30 mouse cellular contexts compared by ENCODE assay signal in genomic region chr6:85489717-85490116, GRCm38 (mm10). TPM values are rescaled to one million over a fixed set of nuclear protein-coding genes. Genes with fewer than 3 reads are reported as not detected.
DNase-seq lines count a peak whose midpoint lies in the region; ATAC-seq lines count a peak whose summit lies in the region.
"Had no signal": no experiment of that assay in that cellular context is flagged by ENCODE, and none has a peak within 500 bp of the region (broad histone marks: within the 10 kb centered on the region; RNA-seq: fewer than 3 reads in every experiment).

No protein-coding gene starts in this region.

- H3K4me2 ChIP-seq in hindbrain, embryonic 16.5 days (ENCODE audit: low read length), result no peak overlapping the region
- H3K4me2 ChIP-seq in stomach, embryonic 15.5 days, result peak overlapping the region; percentile 27; the same call in 1 of the 2 replicates
- no peak overlapping the region for H3K4me2 ChIP-seq in midbrain, embryonic 13.5 days (replicated peaks)
- no peak overlapping the region for H3K4me2 ChIP-seq in midbrain, embryonic 16.5 days (ENCODE audit: low read length)
- H3K4me2 ChIP-seq: heart, embryonic 12.5 days; heart, embryonic 15.5 days; hindbrain, embryonic 14.5 days had no signal

- no peaks in the 10 kb centered on the region for H3K9me3 ChIP-seq in hindbrain, embryonic 10.5 days
- H3K9me3 ChIP-seq in hindbrain, embryonic 16.5 days (ENCODE audit: control insufficient read depth, low read length), result no peaks in the 10 kb centered on the region
- no peaks in the 10 kb centered on the region for H3K9me3 ChIP-seq in ES-E14 (ENCODE audit: control insufficient read depth, insufficient read depth, low read depth, low read length)
- H3K9me3 ChIP-seq in stomach, embryonic 15.5 days, result no peaks in the 10 kb centered on the region
- H3K9me3 ChIP-seq in midbrain, embryonic 13.5 days, result no peaks in the 10 kb centered on the region
- H3K9me3 ChIP-seq in midbrain, embryonic 16.5 days (replicated peaks; ENCODE audit: control insufficient read depth, low read length, poor library complexity, severe bottlenecking), result no peaks in the 10 kb centered on the region
- H3K9me3 ChIP-seq: forebrain, embryonic 10.5 days; heart, embryonic 12.5 days; heart, embryonic 15.5 days had no signal

- 79% methylated on average over 3 of the region's 3 CpGs for WGBS in hindbrain, embryonic 10.5 days
- 86% methylated on average over 3 of the region's 3 CpGs for WGBS in hindbrain, embryonic 16.5 days
- WGBS in stomach, embryonic 15.5 days, result 62% methylated on average over 3 of the region's 3 CpGs
- 83% methylated on average over 3 of the region's 3 CpGs for WGBS in midbrain, embryonic 13.5 days
- 87% methylated on average over 3 of the region's 3 CpGs for WGBS in midbrain, embryonic 16.5 days

- H3K27me3 ChIP-seq in hindbrain, embryonic 10.5 days (ENCODE audit: insufficient read depth, poor library complexity, severe bottlenecking), result peaks cover 31% of the 10 kb centered on the region
- H3K27me3 ChIP-seq in hindbrain, embryonic 16.5 days (replicated peaks; ENCODE audit: control insufficient read depth, insufficient read depth, low read length), result peaks cover 21% of the 10 kb centered on the region
- peaks cover 14% of the 10 kb centered on the region for H3K27me3 ChIP-seq in stomach, embryonic 15.5 days (replicated peaks)
- peaks cover 26% of the 10 kb centered on the region for H3K27me3 ChIP-seq in midbrain, embryonic 13.5 days
- peaks cover 6% of the 10 kb centered on the region for H3K27me3 ChIP-seq in midbrain, embryonic 16.5 days (ENCODE audit: control insufficient read depth, insufficient read depth, low read depth, low read length)

- ATAC-seq in hindbrain, embryonic 16.5 days, result no peak
- peak; percentile 70 for ATAC-seq in stomach, embryonic 15.5 days (ENCODE audit: insufficient read depth, low FRiP score, low read depth)
- ATAC-seq in midbrain, embryonic 13.5 days, result no peak
- no peak for ATAC-seq in midbrain, embryonic 16.5 days
- ATAC-seq: forebrain, embryonic 14.5 days; Patski had no signal

- no peaks in the 10 kb centered on the region for H3K36me3 ChIP-seq in hindbrain, embryonic 10.5 days
- no peaks in the 10 kb centered on the region for H3K36me3 ChIP-seq in hindbrain, embryonic 16.5 days (ENCODE audit: control insufficient read depth, insufficient read depth, low read length)
- no peaks in the 10 kb centered on the region for H3K36me3 ChIP-seq in ES-E14 (ENCODE audit: control insufficient read depth, insufficient read depth, low read length, poor library complexity, severe bottlenecking)
- no peaks in the 10 kb centered on the region for H3K36me3 ChIP-seq in stomach, embryonic 15.5 days
- no peaks in the 10 kb centered on the region for H3K36me3 ChIP-seq in midbrain, embryonic 13.5 days
- no peaks in the 10 kb centered on the region for H3K36me3 ChIP-seq in midbrain, embryonic 16.5 days (ENCODE audit: control insufficient read depth, insufficient read depth, low read length)
- H3K36me3 ChIP-seq: forebrain, embryonic 10.5 days; heart, embryonic 12.5 days; heart, embryonic 15.5 days had no signal

- peak overlapping the region; percentile 14; the same call in 1 of the 2 replicates for H3K27ac ChIP-seq in hindbrain, embryonic 10.5 days
- no peak overlapping the region for H3K27ac ChIP-seq in hindbrain, embryonic 16.5 days (ENCODE audit: low read depth, low read length)
- no peak overlapping the region for H3K27ac ChIP-seq in ES-E14 (ENCODE audit: insufficient read depth, low read depth, low read length, poor library complexity, severe bottlenecking)
- 0 out of 2 replicates have a peak overlapping the region, but pooled peaks have one; percentile 19 for H3K27ac ChIP-seq in stomach, embryonic 15.5 days
- no peak overlapping the region for H3K27ac ChIP-seq in midbrain, embryonic 13.5 days
- no peak overlapping the region for H3K27ac ChIP-seq in midbrain, embryonic 16.5 days (ENCODE audit: low read length)
- H3K27ac ChIP-seq: heart, embryonic 15.5 days; hindbrain, embryonic 14.5 days had no signal

- no peak overlapping the region for H3K4me3 ChIP-seq in hindbrain, embryonic 10.5 days
- H3K4me3 ChIP-seq in hindbrain, embryonic 16.5 days (ENCODE audit: low read length), result no peak overlapping the region
- H3K4me3 ChIP-seq in ES-E14 (ENCODE audit: insufficient read depth in 1 of 2, low read depth in 1 of 2, low read length in 2 of 2, poor library complexity in 1 of 2, severe bottlenecking in 1 of 2), result peak overlapping the region; percentile 16 to 36; a peak in 3 of 4 replicates
- H3K4me3 ChIP-seq in stomach, embryonic 15.5 days (replicated peaks), result no peak overlapping the region
- H3K4me3 ChIP-seq in midbrain, embryonic 13.5 days (replicated peaks), result no peak overlapping the region
- H3K4me3 ChIP-seq in midbrain, embryonic 16.5 days (ENCODE audit: low read depth, low read length), result no peak overlapping the region
- H3K4me3 ChIP-seq: forebrain, embryonic 10.5 days; heart, embryonic 12.5 days; heart, embryonic 15.5 days had no signal

- DNase-seq in hindbrain, embryonic 10.5 days (ENCODE audit: low spot score), result no peak
- DNase-seq in ES-E14 (ENCODE audit: low read depth, low spot score), result no peak
- no peak for DNase-seq in layer of hippocampus, adult 11-12 months (ENCODE audit: low spot score)
- DNase-seq: adrenal gland, postnatal 10 days; adrenal gland, postnatal 36 days; B cell, adult 2 months; cerebellum, adult 18-20 months; cerebellum, adult 9-10 months; cerebellum, postnatal 14 days; gastrocnemius, postnatal 25 days; heart, adult 18-20 months; heart, postnatal 10 days; heart, postnatal 36 days had no signal

- in situ Hi-C loops in ES-E14 (cut with MboI; ENCODE audit: low sequenced_read_pairs in 2 of 2, unreplicated experiment in 2 of 2), result no loop called here

- H3K4me1 ChIP-seq in hindbrain, embryonic 10.5 days (replicated peaks), result peaks cover 26% of the 10 kb centered on the region
- peaks cover 1% of the 10 kb centered on the region for H3K4me1 ChIP-seq in hindbrain, embryonic 16.5 days (ENCODE audit: control insufficient read depth, insufficient read depth, low read depth, low read length)
- peaks cover 0 to 9% of the 10 kb centered on the region in 2 experiments; a peak in 2 of 4 replicates for H3K4me1 ChIP-seq in ES-E14 (ENCODE audit: control insufficient read depth in 2 of 2, insufficient read depth in 2 of 2, low read length in 2 of 2, poor library complexity in 1 of 2)
- H3K4me1 ChIP-seq in stomach, embryonic 15.5 days, result 0 out of 2 replicates have a peak, but pooled peaks cover 1% of the 10 kb centered on the region
- H3K4me1 ChIP-seq in midbrain, embryonic 13.5 days (replicated peaks), result peaks cover 19% of the 10 kb centered on the region
- H3K4me1 ChIP-seq in midbrain, embryonic 16.5 days (ENCODE audit: control insufficient read depth, insufficient read depth, low read length), result 0 out of 2 replicates have a peak, but pooled peaks cover 1% of the 10 kb centered on the region
- H3K4me1 ChIP-seq: heart, embryonic 12.5 days; heart, embryonic 15.5 days had no signal

- no peak overlapping the region for H3K9ac ChIP-seq in hindbrain, embryonic 16.5 days (ENCODE audit: low read depth, low read length)
- peak overlapping the region; percentile 36; the same call in 1 of the 2 replicates for H3K9ac ChIP-seq in ES-E14 (ENCODE audit: insufficient read depth, low read depth, low read length, poor library complexity, severe bottlenecking)
- H3K9ac ChIP-seq in stomach, embryonic 15.5 days, result no peak overlapping the region
- H3K9ac ChIP-seq in midbrain, embryonic 13.5 days (replicated peaks), result no peak overlapping the region
- H3K9ac ChIP-seq in midbrain, embryonic 16.5 days (ENCODE audit: low read depth, low read length), result no peak overlapping the region
- H3K9ac ChIP-seq: heart, embryonic 12.5 days; heart, embryonic 15.5 days; hindbrain, embryonic 14.5 days had no signal

RNA-seq across cellular contexts. Expression of gene Fbxo41, which starts 13.1 kb away (rescaled TPM):
- polyA plus RNA-seq in hindbrain, embryonic 10.5 days (2016; fragmentation: Nextera tagmentation; extraction: Ambion mirVana), result 0.60 and 0.97 TPM in 2 replicates
- polyA plus RNA-seq in hindbrain, embryonic 16.5 days (2015; fragmentation: Nextera tagmentation; extraction: Ambion mirVana), result 9.8 and 10.3 TPM in 2 replicates
- 0.54 and 0.85 TPM in 2 replicates for total RNA-seq in ES-E14 (2012; rRNA removed)
- 0.21 and 0.31 TPM in 2 replicates for polyA plus RNA-seq in stomach, embryonic 15.5 days (2015; fragmentation: Nextera tagmentation; extraction: Ambion mirVana)
- polyA plus RNA-seq in midbrain, embryonic 13.5 days (2015; fragmentation: Nextera tagmentation; extraction: Ambion mirVana), result 4.7 and 5.0 TPM in 2 replicates
- 11.4 and 11.7 TPM in 2 replicates for polyA plus RNA-seq in midbrain, embryonic 16.5 days (2015; fragmentation: Nextera tagmentation; extraction: Ambion mirVana)
- total RNA-seq: gastrocnemius, adult 8-10 months; gastrocnemius, postnatal 25 days; heart, adult 18-20 months; heart, postnatal 10 days; heart, postnatal 36 days had no signal

RNA-seq across cellular contexts. Expression of gene Egr4, which starts 23.7 kb away (rescaled TPM):
- not detected in 2 replicates for polyA plus RNA-seq in hindbrain, embryonic 10.5 days (2016; fragmentation: Nextera tagmentation; extraction: Ambion mirVana)
- polyA plus RNA-seq in hindbrain, embryonic 16.5 days (2015; fragmentation: Nextera tagmentation; extraction: Ambion mirVana), result not detected in 2 replicates
- 0.21 and 0.31 TPM in 2 replicates for total RNA-seq in ES-E14 (2012; rRNA removed)
- polyA plus RNA-seq in stomach, embryonic 15.5 days (2015; fragmentation: Nextera tagmentation; extraction: Ambion mirVana), result not detected in 2 replicates
- not detected in 2 replicates for polyA plus RNA-seq in midbrain, embryonic 13.5 days (2015; fragmentation: Nextera tagmentation; extraction: Ambion mirVana)
- polyA plus RNA-seq in midbrain, embryonic 16.5 days (2015; fragmentation: Nextera tagmentation; extraction: Ambion mirVana), result not detected in 2 replicates
- total RNA-seq: adrenal gland, adult 18-20 months; adrenal gland, postnatal 36 days; CH12.LX; gastrocnemius, adult 8-10 months; gastrocnemius, postnatal 25 days; heart, adult 18-20 months; heart, postnatal 10 days; heart, postnatal 36 days had no signal
- polyA plus RNA-seq: embryonic facial prominence, embryonic 11.5 days; embryonic facial prominence, embryonic 14.5 days; forebrain, embryonic 10.5 days; forebrain, embryonic 14.5 days; gonadal fat pad, adult 2 months; heart, embryonic 12.5 days; heart, embryonic 15.5 days; hindbrain, embryonic 11.5 days; Patski had no signal

RNA-seq across cellular contexts. Expression of gene Pradc1, which starts 37.9 kb away (rescaled TPM):
- polyA plus RNA-seq in hindbrain, embryonic 10.5 days (2016; fragmentation: Nextera tagmentation; extraction: Ambion mirVana), result 37.5 and 40.7 TPM in 2 replicates
- 33.2 and 34.9 TPM in 2 replicates for polyA plus RNA-seq in hindbrain, embryonic 16.5 days (2015; fragmentation: Nextera tagmentation; extraction: Ambion mirVana)
- total RNA-seq in ES-E14 (2012; rRNA removed), result 17.2 and 23.4 TPM in 2 replicates
- 38.4 and 41.4 TPM in 2 replicates for polyA plus RNA-seq in stomach, embryonic 15.5 days (2015; fragmentation: Nextera tagmentation; extraction: Ambion mirVana)
- 21.6 and 24.3 TPM in 2 replicates for polyA plus RNA-seq in midbrain, embryonic 13.5 days (2015; fragmentation: Nextera tagmentation; extraction: Ambion mirVana)
- 19.8 and 24.7 TPM in 2 replicates for polyA plus RNA-seq in midbrain, embryonic 16.5 days (2015; fragmentation: Nextera tagmentation; extraction: Ambion mirVana)

RNA-seq across cellular contexts. Expression of gene Cct7, which starts 38.4 kb away (rescaled TPM):
- 641 and 745 TPM in 2 replicates for polyA plus RNA-seq in hindbrain, embryonic 10.5 days (2016; fragmentation: Nextera tagmentation; extraction: Ambion mirVana)
- polyA plus RNA-seq in hindbrain, embryonic 16.5 days (2015; fragmentation: Nextera tagmentation; extraction: Ambion mirVana), result 561 TPM in 2 replicates
- total RNA-seq in ES-E14 (2012; rRNA removed), result 493 and 584 TPM in 2 replicates
- 433 and 479 TPM in 2 replicates for polyA plus RNA-seq in stomach, embryonic 15.5 days (2015; fragmentation: Nextera tagmentation; extraction: Ambion mirVana)
- polyA plus RNA-seq in midbrain, embryonic 13.5 days (2015; fragmentation: Nextera tagmentation; extraction: Ambion mirVana), result 630 and 636 TPM in 2 replicates
- polyA plus RNA-seq in midbrain, embryonic 16.5 days (2015; fragmentation: Nextera tagmentation; extraction: Ambion mirVana), result 573 and 593 TPM in 2 replicates

RNA-seq across cellular contexts. Expression of gene Smyd5, which starts 57.9 kb away (rescaled TPM):
- 69.3 and 82.0 TPM in 2 replicates for polyA plus RNA-seq in hindbrain, embryonic 10.5 days (2016; fragmentation: Nextera tagmentation; extraction: Ambion mirVana)
- 81.4 and 82.8 TPM in 2 replicates for polyA plus RNA-seq in hindbrain, embryonic 16.5 days (2015; fragmentation: Nextera tagmentation; extraction: Ambion mirVana)
- 94.1 and 125 TPM in 2 replicates for total RNA-seq in ES-E14 (2012; rRNA removed)
- 41.4 and 48.6 TPM in 2 replicates for polyA plus RNA-seq in stomach, embryonic 15.5 days (2015; fragmentation: Nextera tagmentation; extraction: Ambion mirVana)
- polyA plus RNA-seq in midbrain, embryonic 13.5 days (2015; fragmentation: Nextera tagmentation; extraction: Ambion mirVana), result 51.2 and 51.5 TPM in 2 replicates
- polyA plus RNA-seq in midbrain, embryonic 16.5 days (2015; fragmentation: Nextera tagmentation; extraction: Ambion mirVana), result 73.3 and 78.2 TPM in 2 replicates

Comparison
In these comparisons a context has a peak if more than half of its experiments do, and no peak if none do; other contexts are left out.
1. H3K27ac ChIP-seq: peak in hindbrain, embryonic 10.5 days (single experiment) and stomach, embryonic 15.5 days (single experiment); none in hindbrain, embryonic 16.5 days (single experiment), ES-E14 (single experiment), midbrain, embryonic 13.5 days (single experiment) and midbrain, embryonic 16.5 days (single experiment).
2. H3K4me3 ChIP-seq: peak in ES-E14 (2 of 2); none in hindbrain, embryonic 10.5 days (single experiment), hindbrain, embryonic 16.5 days (single experiment), stomach, embryonic 15.5 days (single experiment), midbrain, embryonic 13.5 days (single experiment) and midbrain, embryonic 16.5 days (single experiment).